Mouse (Mus musculus) embryonic facial prominence, embryonic 11.5 days (tissue): ENCODE data around the gene Iqgap2. TPM values are rescaled to one million over a fixed set of nuclear protein-coding genes. Genes with fewer than 3 reads are reported as not detected.

Experiments
- ATAC-seq: fragments of 200-750 bp; cut with Nextera tagmentation; replicated peaks from 2 replicates; pipeline ENCODE4 v1.8.0; 2017; ENCODE audit warnings: low read depth; ENCODE audit not compliant: insufficient number of reproducible peaks, low FRiP score, low TSS enrichment
- DNase-seq: peaks from one replicate; pipeline ENCODE4 v3.0.0-alpha.2; 2015; ENCODE audit warnings: low spot score
- H3K27ac ChIP-seq: fragments of 300-500 bp; sonication (generic); replicated peaks from 2 replicates; pipeline ENCODE4 v1.5.1; 2014; ENCODE audit warnings: mild to moderate bottlenecking, low read depth, low read length, control low read depth
- H3K27me3 ChIP-seq: fragments of 300-500 bp; sonication (generic); 2 replicates; pipeline ENCODE4 v1.6.1; 2014; ENCODE audit warnings: mild to moderate bottlenecking, low read length, moderate library complexity, mixed read lengths; ENCODE audit not compliant: control insufficient read depth, insufficient read depth
- H3K36me3 ChIP-seq: fragments of 300-500 bp; sonication (generic); replicated peaks from 2 replicates; pipeline ENCODE4 v1.6.1; 2014; ENCODE audit warnings: low read depth, mild to moderate bottlenecking, low read length, moderate library complexity, mixed read lengths; ENCODE audit not compliant: control insufficient read depth, insufficient read depth
- H3K4me1 ChIP-seq: fragments of 300-500 bp; sonication (generic); 2 replicates; pipeline ENCODE4 v1.6.1; 2014; ENCODE audit warnings: low read length, mixed read lengths; ENCODE audit not compliant: control insufficient read depth, insufficient read depth
- H3K4me2 ChIP-seq: fragments of 300-500 bp; sonication (generic); 2 replicates; pipeline ENCODE4 v1.6.1; 2014; ENCODE audit warnings: low read depth, mild to moderate bottlenecking, control low read depth, low read length, moderate library complexity
- H3K4me3 ChIP-seq: fragments of 300-500 bp; sonication (generic); 2 replicates; pipeline ENCODE4 v1.5.1; 2014; ENCODE audit warnings: low read depth, low read length, control low read depth
- H3K9ac ChIP-seq: fragments of 300-500 bp; sonication (generic); replicated peaks from 2 replicates; pipeline ENCODE4 v1.6.1; 2014; ENCODE audit warnings: mild to moderate bottlenecking, control low read depth, low read length
- H3K9me3 ChIP-seq: fragments of 300-500 bp; sonication (generic); replicated peaks from 2 replicates; pipeline ENCODE4 v1.6.1; 2016; ENCODE audit warnings: mild to moderate bottlenecking, low read length, inconsistent platforms, mixed read lengths; ENCODE audit not compliant: control insufficient read depth
- WGBS: fragments of 180-500 bp; shearing (Covaris S2); extraction: QIAGEN DNeasy Blood & Tissue Kit; methylation state at CpG from one replicate; pipeline ENCODE4 v1.1.7; 2014; 5-methylcytosine and 5-hydroxymethylcytosine counted together
- polyA plus RNA-seq: library from polyadenylated mRNA; unstranded; fragments of >200 nt; fragmentation: Nextera tagmentation; extraction: Ambion mirVana; gene quantifications from 2 replicates; pipeline ENCODE4 v1.2.1, GENCODE M21; 2014

Gene Iqgap2
- polyA plus RNA-seq = 15.6 and 16.3 TPM in 2 replicates

DNA sequence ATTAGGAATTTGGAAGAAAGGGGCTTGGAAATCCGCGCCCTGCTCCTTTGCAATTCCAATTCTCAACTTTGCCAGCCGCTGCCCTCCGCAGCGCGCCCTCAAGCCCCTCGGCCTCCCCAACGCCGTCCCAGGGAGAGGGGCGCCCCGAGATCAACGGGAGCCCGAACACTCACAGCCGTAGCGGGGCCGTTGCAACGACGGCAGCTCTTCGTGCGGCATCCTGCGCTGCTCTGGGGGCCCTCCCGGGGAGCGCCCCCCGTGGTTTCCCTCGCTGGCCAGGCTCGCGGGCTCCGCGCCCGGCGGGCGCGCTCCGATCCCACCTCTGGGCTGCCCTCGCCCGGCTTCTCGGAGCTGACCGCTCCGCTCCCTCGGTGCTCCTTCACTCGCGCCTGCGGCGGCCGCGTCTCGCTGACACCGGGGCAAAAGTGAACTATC is at the start of gene Iqgap2:
Iqgap2 (minus strand) TSS at position 432 of the 435 bp plus-strand sequence.
- H3K4me1 ChIP-seq = 0 out of 2 replicates have a peak, but pooled peaks cover 3% of the 10 kb centered on the region
- DNase-seq = peak; percentile 53

DNA sequence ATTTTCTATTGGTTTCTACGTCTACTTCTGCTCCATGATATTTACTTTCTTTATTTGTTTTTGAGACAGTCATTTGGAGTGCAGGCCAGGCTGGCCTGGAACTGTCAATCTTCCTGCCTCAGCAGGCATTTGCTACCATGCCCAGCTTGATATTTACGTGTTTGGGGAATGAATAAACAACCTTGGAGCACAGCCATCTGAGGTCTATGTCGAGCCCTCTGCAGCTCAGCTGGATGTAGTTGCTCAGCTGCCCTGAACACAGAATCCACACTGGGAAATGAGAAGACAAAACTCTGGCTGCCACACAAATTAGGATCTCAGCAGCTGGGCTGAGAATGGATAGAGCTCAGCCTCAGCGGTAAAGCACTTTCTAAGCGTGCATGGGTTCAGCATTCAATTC is 49.1 kb upstream of the Iqgap2 start:
- no peak overlapping the region for H3K4me3 ChIP-seq
- H3K27ac ChIP-seq = no peak overlapping the region
- ATAC-seq (no peak), DNase-seq (no peak)
- no peaks in the 10 kb centered on the region for H3K4me1 ChIP-seq
- H3K27me3 ChIP-seq = no peaks in the 10 kb centered on the region
- WGBS = 65% methylated on average over 5 of the region's 5 CpGs
- H3K9ac ChIP-seq = no peak overlapping the region
- H3K9me3 ChIP-seq = no peaks in the 10 kb centered on the region
- no peak overlapping the region for H3K4me2 ChIP-seq
- H3K36me3 ChIP-seq = no peaks in the 10 kb centered on the region

More for the DNA sequence above, at the start of gene Iqgap2:
- WGBS = under 1% methylated on average over 43 of the region's 48 CpGs
- peak; percentile 65 for ATAC-seq
- Histone ChIP-seq H3K4me3 (peak within 1 kb of the TSS; percentile 53), H3K4me2 (peak within 1 kb of the TSS; percentile 96), H3K27me3 (no peaks in the 10 kb centered on the region), H3K9ac (peak within 1 kb of the TSS; percentile 66), H3K9me3 (no peaks in the 10 kb centered on the region), H3K27ac (peak within 1 kb of the TSS; percentile 65; the same call in 1 of the 2 replicates), H3K36me3 (no peaks in the 10 kb centered on the region)

DNA sequence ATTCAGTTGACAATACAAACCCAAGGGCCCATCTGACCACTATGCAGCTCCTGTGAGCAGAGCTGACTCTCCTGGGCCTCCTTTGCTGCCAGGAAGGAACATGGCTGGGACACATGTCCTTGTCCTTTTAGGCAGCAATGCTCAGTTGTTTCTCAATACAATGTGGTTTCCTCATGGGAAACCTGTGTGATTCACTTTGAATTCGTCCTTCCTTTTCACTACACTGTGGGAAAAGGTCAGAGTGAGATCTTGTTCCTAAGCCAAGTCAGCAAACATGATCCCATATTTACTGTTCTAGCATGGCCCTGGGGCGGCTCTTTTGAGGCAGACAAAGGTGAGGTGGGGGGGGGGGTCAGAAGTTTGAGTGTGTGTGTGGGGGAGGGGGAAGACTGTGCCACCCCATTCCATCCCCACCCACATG is 32.5 kb upstream of the Iqgap2 start:
- WGBS = 64% methylated on average over 2 of the region's 2 CpGs
- no peak for DNase-seq
- H3K4me3 ChIP-seq = no peak overlapping the region

DNA sequence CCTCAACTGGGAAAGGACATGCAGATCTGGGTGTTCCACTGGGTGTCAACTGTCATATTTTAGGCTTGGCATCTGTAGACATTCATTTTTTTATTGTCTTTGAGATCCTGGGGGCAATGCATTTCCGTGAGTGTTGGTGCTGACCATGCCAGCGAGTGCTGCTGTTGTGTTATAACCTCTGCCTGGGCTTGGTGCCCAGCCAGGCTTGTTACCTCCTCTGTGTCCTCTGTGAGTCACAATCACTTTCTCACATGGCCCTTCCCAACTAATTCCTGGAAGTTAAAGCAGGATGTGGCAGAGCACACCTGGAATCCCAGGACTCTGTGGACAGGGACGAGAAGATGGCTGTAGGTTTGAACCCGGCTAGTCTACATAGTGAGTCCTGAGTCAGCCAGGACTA is 30.9 kb upstream of the Iqgap2 start:
- 93% methylated on average over 4 of the region's 4 CpGs for WGBS
- Histone ChIP-seq H3K27ac (no peak overlapping the region), H3K27me3 (no peaks in the 10 kb centered on the region), H3K4me3 (no peak overlapping the region), H3K4me2 (no peak overlapping the region), H3K36me3 (no peaks in the 10 kb centered on the region), H3K9me3 (no peaks in the 10 kb centered on the region), H3K9ac (no peak overlapping the region), H3K4me1 (no peaks in the 10 kb centered on the region)
- ATAC-seq (no peak), DNase-seq (no peak)

More for the DNA sequence above, 32.5 kb upstream of the Iqgap2 start:
- no peaks in the 10 kb centered on the region for H3K4me1 ChIP-seq
- ATAC-seq = no peak
- no peaks in the 10 kb centered on the region for H3K9me3 ChIP-seq
- no peak overlapping the region for H3K4me2 ChIP-seq
- no peaks in the 10 kb centered on the region for H3K36me3 ChIP-seq
- H3K9ac ChIP-seq = no peak overlapping the region
- H3K27ac ChIP-seq = no peak overlapping the region
- H3K27me3 ChIP-seq = no peaks in the 10 kb centered on the region

DNA sequence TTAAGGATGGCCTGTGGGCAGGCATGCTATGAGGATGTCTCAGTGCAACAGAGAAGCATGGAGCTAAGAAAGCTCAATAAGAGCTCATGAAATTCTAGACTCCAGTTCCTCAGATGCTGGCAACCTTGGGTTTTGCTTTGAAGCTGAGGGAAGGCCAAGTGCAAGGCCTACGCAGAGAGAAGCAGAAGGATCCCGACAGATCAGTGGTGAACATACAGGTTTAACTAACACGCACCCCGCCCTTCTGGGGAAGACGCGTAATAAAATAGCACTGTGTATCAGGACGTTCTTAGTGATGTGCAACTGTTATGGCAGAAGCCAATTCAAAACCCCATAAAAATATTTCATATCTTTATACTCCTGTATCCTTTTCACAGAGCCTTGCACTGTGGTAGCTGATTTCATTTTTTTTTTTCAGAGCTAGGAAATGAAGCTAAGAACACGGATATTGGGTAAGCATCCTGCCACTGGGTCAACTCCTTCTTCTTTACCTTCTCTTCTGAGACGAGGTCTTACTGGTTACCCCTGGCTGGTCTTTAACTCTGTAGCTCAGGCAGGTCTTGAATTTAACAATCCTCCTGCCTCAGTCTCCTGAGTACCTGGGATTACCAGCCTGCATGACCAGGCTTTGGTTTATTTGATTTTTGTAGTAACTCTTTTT is 27.0 kb upstream of the Iqgap2 start:
- no peaks in the 10 kb centered on the region for H3K9me3 ChIP-seq
- 92% methylated on average over 9 of the region's 9 CpGs for WGBS
- no peaks in the 10 kb centered on the region for H3K4me1 ChIP-seq
- H3K27ac ChIP-seq = no peak overlapping the region
- DNase-seq = no peak
- ATAC-seq = no peak
- no peak overlapping the region for H3K9ac ChIP-seq
- no peaks in the 10 kb centered on the region for H3K27me3 ChIP-seq
- no peaks in the 10 kb centered on the region for H3K36me3 ChIP-seq
- H3K4me2 ChIP-seq = no peak overlapping the region
- H3K4me3 ChIP-seq = no peak overlapping the region

DNA sequence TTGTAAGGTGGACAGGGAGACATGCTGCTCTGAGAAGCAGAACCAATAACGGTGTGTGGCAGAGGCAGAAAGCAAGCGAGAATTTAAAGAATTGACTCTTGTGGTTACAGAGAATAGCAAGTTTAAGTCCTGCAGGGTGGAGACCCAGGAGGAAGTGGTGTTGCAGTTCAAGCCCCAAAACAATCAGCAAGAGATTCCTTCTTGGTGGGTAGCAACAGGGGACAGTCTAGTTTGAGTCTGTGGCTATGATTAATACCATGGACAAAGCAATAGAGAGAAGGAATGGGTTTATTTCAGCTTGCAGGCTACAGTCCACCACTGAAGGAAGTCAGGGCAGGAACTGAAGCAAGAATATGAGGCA is 21.3 kb upstream of the Iqgap2 start:
- WGBS = 79% methylated on average over 2 of the region's 2 CpGs
- H3K27me3 ChIP-seq = no peaks in the 10 kb centered on the region

DNA sequence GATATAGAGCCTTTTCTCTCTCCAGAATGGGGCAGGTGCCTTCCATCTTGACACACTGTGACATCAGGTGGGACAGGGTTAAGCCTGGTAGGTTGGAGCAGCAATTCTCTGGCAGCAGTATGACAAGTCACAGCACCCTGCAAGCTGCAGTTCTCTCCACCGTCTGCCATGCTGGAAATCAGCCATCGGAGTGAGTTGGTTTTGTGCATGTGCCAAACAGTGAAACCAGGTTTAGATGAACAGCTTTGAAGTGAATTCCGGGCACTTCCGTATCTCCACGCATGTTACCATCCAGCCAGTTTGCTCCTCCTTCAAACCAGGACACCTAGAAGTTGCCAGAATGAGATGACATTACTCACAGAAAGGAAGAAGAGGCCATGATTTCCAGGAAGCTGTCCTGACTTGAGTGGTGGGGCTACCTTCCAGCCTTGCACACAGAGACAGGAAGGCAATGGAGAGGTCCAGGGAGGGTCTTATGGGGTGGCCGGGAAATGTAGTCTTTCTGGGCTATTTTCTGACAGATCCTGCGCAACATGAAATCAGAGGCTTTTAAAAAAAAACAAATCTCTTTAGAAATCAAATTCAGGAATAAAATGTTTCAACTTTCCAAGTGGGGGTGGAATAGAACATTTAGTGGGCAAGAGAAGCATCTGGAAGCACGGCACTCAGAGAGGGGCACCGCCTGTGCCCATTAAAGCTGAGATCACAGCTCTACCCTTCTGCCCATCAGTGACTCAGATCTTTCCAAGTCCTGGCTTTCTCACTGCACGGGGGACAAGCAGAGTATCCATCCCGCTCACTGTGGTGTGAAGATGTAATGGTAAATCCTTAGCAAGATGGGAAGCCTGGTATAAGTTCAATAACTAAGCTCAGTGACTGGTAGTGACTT is 20.7 kb upstream of the Iqgap2 start:
- H3K27me3 ChIP-seq = no peaks in the 10 kb centered on the region
- H3K9me3 ChIP-seq = no peaks in the 10 kb centered on the region
- no peak overlapping the region for H3K27ac ChIP-seq
- H3K4me3 ChIP-seq = no peak overlapping the region
- H3K9ac ChIP-seq = no peak overlapping the region
- ATAC-seq = no peak
- H3K36me3 ChIP-seq = no peaks in the 10 kb centered on the region
- H3K4me1 ChIP-seq = no peaks in the 10 kb centered on the region
- WGBS = 85% methylated on average over 11 of the region's 11 CpGs
- H3K4me2 ChIP-seq = no peak overlapping the region
- DNase-seq = no peak

More for the DNA sequence above, 21.3 kb upstream of the Iqgap2 start:
- DNase-seq (no peak), ATAC-seq (no peak)
- Histone ChIP-seq H3K9ac (no peak overlapping the region), H3K4me1 (no peaks in the 10 kb centered on the region), H3K4me2 (no peak overlapping the region), H3K36me3 (no peaks in the 10 kb centered on the region), H3K9me3 (no peaks in the 10 kb centered on the region), H3K4me3 (no peak overlapping the region), H3K27ac (no peak overlapping the region)

DNA sequence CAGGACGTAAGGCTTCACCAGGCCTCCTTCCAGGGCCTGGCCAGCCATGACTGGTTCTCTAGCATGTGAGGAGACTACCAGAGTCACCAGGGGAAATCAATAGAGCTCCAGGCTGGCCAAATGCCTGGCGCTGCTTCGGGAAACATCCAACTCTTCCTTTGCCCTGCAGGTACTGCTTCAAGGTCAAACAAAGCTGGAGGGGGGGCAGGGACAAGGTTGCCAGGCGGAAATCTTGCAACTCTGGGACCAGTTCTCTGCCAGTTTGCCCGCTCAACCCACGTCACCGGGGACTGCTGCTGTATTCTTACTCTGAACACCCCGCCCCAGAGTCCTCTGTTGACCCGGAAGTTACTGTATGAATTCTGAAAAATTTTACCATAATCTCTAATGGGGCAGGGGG is 18.5 kb upstream of the Iqgap2 start:
- Histone ChIP-seq H3K4me3 (no peak overlapping the region), H3K4me2 (no peak overlapping the region), H3K27ac (no peak overlapping the region), H3K27me3 (no peaks in the 10 kb centered on the region), H3K9me3 (no peaks in the 10 kb centered on the region), H3K9ac (no peak overlapping the region), H3K4me1 (no peaks in the 10 kb centered on the region), H3K36me3 (no peaks in the 10 kb centered on the region)
- DNase-seq (no peak), ATAC-seq (no peak)
- 71% methylated on average over 9 of the region's 9 CpGs for WGBS
